Mouse (Mus musculus): ENCODE measurements around the gene Abcc6. TPM values are rescaled to one million over a fixed set of nuclear protein-coding genes. Genes with fewer than 3 reads are reported as not detected.

Abcc6 gene
- polyA plus RNA-seq, 1 experiment from 2014 or later, result 0.11 TPM

DNA sequence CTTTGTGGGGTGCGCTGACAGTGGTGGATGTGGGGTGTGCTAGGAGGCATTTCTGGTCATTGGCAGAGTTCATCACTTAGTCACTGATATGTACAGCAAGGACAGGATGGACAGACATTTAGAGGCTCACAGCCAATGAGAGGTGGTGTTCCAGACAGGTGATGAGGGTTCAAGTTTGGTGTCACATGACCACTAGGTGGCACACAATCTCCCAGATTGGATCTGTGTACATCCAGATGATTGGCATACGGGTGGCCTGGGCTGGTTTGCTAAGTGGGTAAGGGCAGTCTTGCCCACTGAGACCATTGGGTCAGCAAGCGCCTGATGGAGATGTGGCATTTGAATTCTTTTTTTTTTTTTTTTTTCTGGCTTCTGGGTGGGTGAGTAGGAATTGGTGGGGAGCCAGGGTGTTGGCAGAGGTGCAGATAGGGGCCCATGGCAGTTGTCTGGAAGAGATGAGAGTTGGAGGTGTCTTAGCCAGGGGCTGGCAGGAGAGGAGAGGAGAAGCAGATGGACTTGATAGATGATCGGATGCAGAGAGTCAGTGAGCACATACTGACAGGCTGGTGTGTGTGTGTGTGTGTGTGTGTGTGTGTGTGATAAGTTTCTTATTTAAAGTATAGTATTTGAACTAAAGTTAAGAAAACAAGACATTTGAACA lies 22.2 kb upstream of the Abcc6 start:
- no peak overlapping the region for H3K27ac ChIP-seq (ENCODE audit: low read depth, low read length)
- no peak for ATAC-seq (ENCODE audit: low FRiP score)
- H3K36me3 ChIP-seq (ENCODE audit: control insufficient read depth, insufficient read depth, low read length), result 0 out of 2 replicates have a peak, but pooled peaks cover 6% of the 10 kb centered on the region
- 91% methylated on average over 4 of the region's 4 CpGs for WGBS
- no peaks in the 10 kb centered on the region for H3K4me1 ChIP-seq (replicated peaks; ENCODE audit: control insufficient read depth, insufficient read depth, low read length)
- H3K9ac ChIP-seq (ENCODE audit: low read depth, low read length), result no peak overlapping the region
- no peak overlapping the region for H3K4me3 ChIP-seq (ENCODE audit: low read depth, low read length)
- no peaks in the 10 kb centered on the region for H3K9me3 ChIP-seq (ENCODE audit: control insufficient read depth, low read length)
- no peaks in the 10 kb centered on the region for H3K27me3 ChIP-seq (ENCODE audit: control insufficient read depth, insufficient read depth, low read length)
- H3K4me2 ChIP-seq (replicated peaks; ENCODE audit: low read depth, low read length), result no peak overlapping the region
- DNase-seq (ENCODE audit: low spot score), result peak; percentile 23

DNA sequence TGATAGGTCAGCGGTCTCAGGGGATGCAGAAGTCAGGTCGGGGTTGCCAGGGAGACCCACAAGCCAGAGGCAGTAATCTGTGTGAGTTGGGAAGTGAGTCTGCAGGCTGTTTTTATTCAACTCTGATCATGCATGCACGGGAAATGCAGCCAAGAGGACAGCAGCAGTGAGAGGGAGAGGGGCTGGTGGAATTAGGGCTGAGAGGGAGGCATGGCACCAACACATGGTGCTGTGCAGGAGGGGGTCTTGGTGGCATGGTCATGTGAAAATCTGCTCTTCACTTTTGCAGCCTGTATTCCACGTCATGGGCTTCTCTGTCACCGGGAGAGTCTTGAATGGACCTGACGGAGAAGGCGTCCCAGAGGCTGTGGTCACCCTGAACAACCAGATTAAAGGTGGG lies 19.9 kb upstream of the Abcc6 start:
- H3K4me3 ChIP-seq (ENCODE audit: low read depth, low read length), result no peak overlapping the region
- H3K27me3 ChIP-seq (ENCODE audit: control insufficient read depth, insufficient read depth, low read length), result no peaks in the 10 kb centered on the region
- 75% methylated on average over 7 of the region's 7 CpGs for WGBS
- H3K27ac ChIP-seq (ENCODE audit: low read depth, low read length), result no peak overlapping the region
- no peaks in the 10 kb centered on the region for H3K4me1 ChIP-seq (replicated peaks; ENCODE audit: control insufficient read depth, insufficient read depth, low read length)
- H3K4me2 ChIP-seq (replicated peaks; ENCODE audit: low read depth, low read length), result no peak overlapping the region
- H3K36me3 ChIP-seq (ENCODE audit: control insufficient read depth, insufficient read depth, low read length), result 0 out of 2 replicates have a peak, but pooled peaks cover 6% of the 10 kb centered on the region
- DNase-seq (ENCODE audit: low spot score) (no peak), ATAC-seq (ENCODE audit: low FRiP score) (no peak)
- H3K9ac ChIP-seq (ENCODE audit: low read depth, low read length), result no peak overlapping the region
- H3K9me3 ChIP-seq (ENCODE audit: control insufficient read depth, low read length), result no peaks in the 10 kb centered on the region

DNA sequence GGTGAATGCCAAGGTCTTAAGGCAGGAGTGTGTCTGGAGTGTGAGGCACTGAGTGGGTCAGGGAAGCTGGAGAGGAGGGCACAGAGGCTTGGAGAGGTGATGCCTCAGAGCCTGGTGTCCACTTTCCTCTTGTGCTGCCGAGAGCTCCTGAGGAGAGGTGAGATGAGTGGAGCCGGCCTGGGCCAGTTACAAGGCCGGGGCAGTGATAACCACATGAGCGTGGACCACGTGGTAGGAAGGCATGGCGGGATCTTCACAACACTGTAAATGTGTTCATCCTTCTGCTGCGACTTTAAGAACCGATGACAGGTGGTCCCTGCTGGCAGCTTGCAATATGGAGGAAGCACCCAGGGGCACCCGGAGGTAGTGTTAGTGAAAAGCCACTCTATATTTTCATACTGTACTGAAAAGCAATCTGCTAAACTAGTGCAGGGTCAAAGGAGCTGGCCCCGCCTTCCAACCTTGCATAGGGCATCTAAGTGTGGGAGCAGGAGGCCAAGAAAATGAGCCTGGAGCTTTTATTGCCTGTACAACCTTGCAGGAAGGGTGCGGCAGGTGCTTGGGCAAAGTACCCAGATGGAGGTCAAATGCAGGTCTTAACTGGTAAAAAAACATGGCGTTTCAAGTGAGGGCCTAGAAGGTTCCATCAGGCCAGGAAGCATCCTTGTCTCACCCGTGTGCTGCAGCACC lies 17.9 kb upstream of the Abcc6 start:
- DNase-seq (ENCODE audit: low spot score), result no peak
- no peak for ATAC-seq (ENCODE audit: low FRiP score)
- Histone ChIP-seq H3K9ac (ENCODE audit: low read depth, low read length) (no peak overlapping the region), H3K4me2 (replicated peaks; ENCODE audit: low read depth, low read length) (no peak overlapping the region), H3K36me3 (ENCODE audit: control insufficient read depth, insufficient read depth, low read length) (0 out of 2 replicates have a peak, but pooled peaks cover 3% of the 10 kb centered on the region), H3K4me3 (ENCODE audit: low read depth, low read length) (no peak overlapping the region), H3K9me3 (ENCODE audit: control insufficient read depth, low read length) (no peaks in the 10 kb centered on the region), H3K4me1 (replicated peaks; ENCODE audit: control insufficient read depth, insufficient read depth, low read length) (no peaks in the 10 kb centered on the region), H3K27ac (ENCODE audit: low read depth, low read length) (no peak overlapping the region), H3K27me3 (ENCODE audit: control insufficient read depth, insufficient read depth, low read length) (no peaks in the 10 kb centered on the region)
- 93% methylated on average over 13 of the region's 13 CpGs for WGBS

DNA sequence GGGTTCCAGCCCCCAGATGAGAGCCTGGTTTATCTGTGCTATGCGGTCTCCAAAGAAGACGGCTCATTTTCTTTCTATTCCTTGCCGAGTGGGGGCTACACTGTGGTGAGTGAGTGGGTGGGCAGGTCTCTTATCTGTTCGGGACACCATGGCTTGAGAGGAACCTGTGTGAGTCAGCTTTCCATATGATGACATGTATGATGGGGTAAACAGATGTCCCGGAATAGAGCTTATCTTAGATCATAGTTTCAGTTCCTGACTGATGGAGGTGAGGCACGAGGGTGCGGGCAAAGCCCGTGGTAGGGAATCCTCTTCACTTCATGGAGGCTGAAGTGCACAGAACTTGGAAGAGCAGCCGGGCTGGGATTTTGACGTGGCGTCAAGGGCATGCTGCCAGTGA lies 15.8 kb upstream of the Abcc6 start:
- Histone ChIP-seq H3K9ac (ENCODE audit: low read depth, low read length) (no peak overlapping the region), H3K27me3 (ENCODE audit: control insufficient read depth, insufficient read depth, low read length) (no peaks in the 10 kb centered on the region), H3K4me2 (replicated peaks; ENCODE audit: low read depth, low read length) (no peak overlapping the region), H3K4me3 (ENCODE audit: low read depth, low read length) (no peak overlapping the region), H3K27ac (ENCODE audit: low read depth, low read length) (no peak overlapping the region), H3K9me3 (ENCODE audit: control insufficient read depth, low read length) (no peaks in the 10 kb centered on the region), H3K4me1 (replicated peaks; ENCODE audit: control insufficient read depth, insufficient read depth, low read length) (no peaks in the 10 kb centered on the region), H3K36me3 (ENCODE audit: control insufficient read depth, insufficient read depth, low read length) (peaks cover 10% of the 10 kb centered on the region; the same call in 1 of the 2 replicates)
- 95% methylated on average over 11 of the region's 11 CpGs for WGBS
- DNase-seq (ENCODE audit: low spot score) (no peak), ATAC-seq (ENCODE audit: low FRiP score) (no peak)

DNA sequence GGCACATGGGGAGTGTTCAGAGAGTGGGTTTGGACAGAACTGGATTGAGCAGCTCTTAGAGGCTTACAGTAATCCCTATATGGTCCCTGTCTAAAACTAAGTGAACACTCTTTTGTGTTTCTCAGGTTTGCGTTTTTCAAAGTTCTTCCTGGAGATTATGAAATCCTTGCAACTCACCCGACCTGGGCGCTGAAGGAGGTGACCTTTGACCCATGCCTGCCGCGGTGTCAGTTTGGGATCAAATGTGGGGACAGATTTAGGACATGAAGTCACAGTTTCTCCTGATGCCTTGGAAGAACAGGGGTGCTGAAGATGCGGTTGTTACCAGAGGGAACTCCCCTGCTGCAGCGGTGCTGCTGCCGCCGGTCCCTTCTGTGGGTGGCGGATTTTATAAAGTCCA lies 14.0 kb upstream of the Abcc6 start:
- Histone ChIP-seq H3K27me3 (ENCODE audit: control insufficient read depth, insufficient read depth, low read length) (no peaks in the 10 kb centered on the region), H3K4me1 (replicated peaks; ENCODE audit: control insufficient read depth, insufficient read depth, low read length) (no peaks in the 10 kb centered on the region), H3K27ac (ENCODE audit: low read depth, low read length) (no peak overlapping the region), H3K4me2 (replicated peaks; ENCODE audit: low read depth, low read length) (no peak overlapping the region), H3K9me3 (ENCODE audit: control insufficient read depth, low read length) (no peaks in the 10 kb centered on the region), H3K4me3 (ENCODE audit: low read depth, low read length) (no peak overlapping the region), H3K36me3 (ENCODE audit: control insufficient read depth, insufficient read depth, low read length) (peaks cover 7% of the 10 kb centered on the region; the same call in 1 of the 2 replicates), H3K9ac (ENCODE audit: low read depth, low read length) (no peak overlapping the region)
- no peak for ATAC-seq (ENCODE audit: low FRiP score)
- DNase-seq (ENCODE audit: low spot score), result no peak
- 90% methylated on average over 10 of the region's 10 CpGs for WGBS

DNA sequence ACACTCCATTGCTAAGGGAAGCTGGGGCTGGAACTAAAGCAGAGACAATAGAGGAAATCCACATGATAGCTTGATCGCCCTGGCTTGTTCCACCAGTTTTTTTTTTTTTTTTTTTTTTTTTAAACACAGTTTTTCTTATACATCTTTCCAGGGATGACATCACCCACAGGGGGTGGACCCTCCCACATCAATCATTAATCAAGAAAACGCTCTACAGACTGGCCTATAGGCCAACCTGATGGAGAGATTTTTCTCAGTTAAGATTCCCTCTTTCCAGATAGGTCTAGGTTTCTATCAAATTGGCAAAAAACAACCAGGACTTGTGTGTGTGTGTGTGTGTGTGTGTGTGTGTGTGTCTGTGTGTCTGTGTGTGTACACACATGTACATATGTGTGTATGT lies 9.8 kb upstream of the Abcc6 start:
- Histone ChIP-seq H3K36me3 (ENCODE audit: control insufficient read depth, insufficient read depth, low read length) (peaks cover 7% of the 10 kb centered on the region; the same call in 1 of the 2 replicates), H3K9ac (ENCODE audit: low read depth, low read length) (no peak overlapping the region), H3K4me3 (ENCODE audit: low read depth, low read length) (no peak overlapping the region), H3K27ac (ENCODE audit: low read depth, low read length) (no peak overlapping the region), H3K4me1 (replicated peaks; ENCODE audit: control insufficient read depth, insufficient read depth, low read length) (no peaks in the 10 kb centered on the region), H3K4me2 (replicated peaks; ENCODE audit: low read depth, low read length) (no peak overlapping the region), H3K9me3 (ENCODE audit: control insufficient read depth, low read length) (no peaks in the 10 kb centered on the region), H3K27me3 (ENCODE audit: control insufficient read depth, insufficient read depth, low read length) (no peaks in the 10 kb centered on the region)
- ATAC-seq (ENCODE audit: low FRiP score), result no peak
- DNase-seq (ENCODE audit: low spot score), result no peak
- WGBS, result 61% methylated on average over 2 of the region's 2 CpGs

DNA sequence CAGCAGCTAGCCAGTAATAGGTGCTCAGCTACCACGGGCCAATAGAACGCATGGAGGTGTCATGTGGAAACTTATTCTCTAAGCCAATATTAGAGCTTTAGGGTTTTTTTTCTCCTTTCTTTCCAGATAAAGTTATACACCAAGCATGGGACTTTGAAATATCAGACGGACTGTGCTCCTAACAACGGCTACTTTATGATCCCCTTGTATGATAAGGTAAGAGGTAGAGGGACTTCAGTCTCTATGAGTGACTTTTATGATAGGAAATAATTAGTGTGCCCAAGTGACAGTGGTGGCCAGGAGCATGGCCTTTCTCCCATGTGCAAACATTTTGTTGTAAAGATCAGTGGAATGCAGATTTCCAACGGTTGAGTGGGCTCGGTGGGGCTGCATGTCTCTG lies 7.3 kb upstream of the Abcc6 start:
- no peaks in the 10 kb centered on the region for H3K27me3 ChIP-seq (ENCODE audit: control insufficient read depth, insufficient read depth, low read length)

DNA sequence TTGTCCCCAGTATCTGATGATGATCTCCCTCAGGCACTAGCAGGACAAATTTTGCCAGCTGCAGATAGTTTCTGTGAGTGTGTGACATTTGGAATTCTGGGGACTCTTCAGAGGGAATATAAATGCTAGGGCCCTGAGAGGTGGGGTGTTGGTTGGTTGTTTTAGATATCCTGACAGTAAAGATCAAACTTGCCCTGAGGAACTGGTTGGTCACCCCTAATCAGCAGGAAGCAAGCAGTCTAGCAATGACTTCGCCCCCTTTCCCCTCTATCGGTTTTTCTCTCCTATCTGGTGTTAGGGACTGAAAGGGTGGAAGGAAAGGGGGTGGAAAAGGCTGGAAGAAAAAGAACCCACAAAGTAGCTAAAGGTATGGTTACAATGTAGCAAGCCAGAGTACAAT lies 5.4 kb upstream of the Abcc6 start:
- WGBS, result 79% methylated on average over 2 of the region's 2 CpGs

More for the DNA sequence above, 7.3 kb upstream of the Abcc6 start:
- H3K4me2 ChIP-seq (replicated peaks; ENCODE audit: low read depth, low read length), result no peak overlapping the region
- no peak overlapping the region for H3K9ac ChIP-seq (ENCODE audit: low read depth, low read length)
- no peak for ATAC-seq (ENCODE audit: low FRiP score)
- peaks cover 7% of the 10 kb centered on the region; the same call in 1 of the 2 replicates for H3K36me3 ChIP-seq (ENCODE audit: control insufficient read depth, insufficient read depth, low read length)
- WGBS, result 94% methylated on average over 6 of the region's 6 CpGs
- H3K4me3 ChIP-seq (ENCODE audit: low read depth, low read length), result no peak overlapping the region
- no peak overlapping the region for H3K27ac ChIP-seq (ENCODE audit: low read depth, low read length)
- DNase-seq (ENCODE audit: low spot score), result no peak
- H3K9me3 ChIP-seq (ENCODE audit: control insufficient read depth, low read length), result no peaks in the 10 kb centered on the region
- H3K4me1 ChIP-seq (replicated peaks; ENCODE audit: control insufficient read depth, insufficient read depth, low read length), result no peaks in the 10 kb centered on the region

DNA sequence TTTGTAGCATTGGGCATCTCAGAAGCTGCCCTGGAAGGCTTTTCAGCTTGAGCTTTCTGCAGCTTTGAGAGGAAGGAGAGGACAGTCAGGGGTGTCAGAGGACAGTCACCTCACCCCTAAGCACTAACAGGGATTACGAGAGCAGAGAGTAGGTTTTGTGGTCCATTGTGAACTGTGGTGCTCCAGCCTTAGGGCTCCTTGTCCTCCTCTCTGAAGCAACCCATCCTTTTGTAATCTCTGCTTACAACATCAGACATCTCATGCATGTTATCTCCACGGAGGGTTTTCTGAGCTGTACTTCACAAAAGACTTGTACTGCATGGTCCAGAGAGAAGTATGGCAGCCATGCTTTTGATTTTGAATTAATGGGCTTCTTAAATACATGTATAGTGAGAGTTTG lies 4.9 kb upstream of the Abcc6 start:
- H3K4me3 ChIP-seq (ENCODE audit: low read depth, low read length), result no peak overlapping the region

More for the DNA sequence above, 5.4 kb upstream of the Abcc6 start:
- ATAC-seq (ENCODE audit: low FRiP score), result no peak
- Histone ChIP-seq H3K4me2 (replicated peaks; ENCODE audit: low read depth, low read length) (no peak overlapping the region), H3K4me1 (replicated peaks; ENCODE audit: control insufficient read depth, insufficient read depth, low read length) (no peaks in the 10 kb centered on the region), H3K9me3 (ENCODE audit: control insufficient read depth, low read length) (no peaks in the 10 kb centered on the region), H3K27ac (ENCODE audit: low read depth, low read length) (no peak overlapping the region), H3K36me3 (ENCODE audit: control insufficient read depth, insufficient read depth, low read length) (no peaks in the 10 kb centered on the region), H3K4me3 (ENCODE audit: low read depth, low read length) (no peak overlapping the region), H3K9ac (ENCODE audit: low read depth, low read length) (no peak overlapping the region), H3K27me3 (ENCODE audit: control insufficient read depth, insufficient read depth, low read length) (no peaks in the 10 kb centered on the region)
- DNase-seq (ENCODE audit: low spot score), result no peak

More for the DNA sequence above, 4.9 kb upstream of the Abcc6 start:
- Histone ChIP-seq H3K4me2 (replicated peaks; ENCODE audit: low read depth, low read length) (peak overlapping the region; percentile 77; the same call in 1 of the 2 replicates), H3K9me3 (ENCODE audit: control insufficient read depth, low read length) (no peaks in the 10 kb centered on the region), H3K36me3 (ENCODE audit: control insufficient read depth, insufficient read depth, low read length) (no peaks in the 10 kb centered on the region), H3K27me3 (ENCODE audit: control insufficient read depth, insufficient read depth, low read length) (no peaks in the 10 kb centered on the region), H3K9ac (ENCODE audit: low read depth, low read length) (peak overlapping the region; percentile 31; the same call in 1 of the 2 replicates), H3K4me1 (replicated peaks; ENCODE audit: control insufficient read depth, insufficient read depth, low read length) (no peaks in the 10 kb centered on the region), H3K27ac (ENCODE audit: low read depth, low read length) (no peak overlapping the region)
- DNase-seq (ENCODE audit: low spot score) (no peak), ATAC-seq (ENCODE audit: low FRiP score) (no peak)
- 77% methylated on average over 2 of the region's 2 CpGs for WGBS

Measured in hindbrain, embryonic 11.5 days (tissue).